Mouse (Mus musculus): ENCODE measurements around the gene Icam5. TPM values are rescaled to one million over a fixed set of nuclear protein-coding genes. Genes with fewer than 3 reads are reported as not detected.

Icam5 gene
- polyA plus RNA-seq, 1 experiment from 2014 or later, result not detected

- peak; percentile 47 for ATAC-seq (ENCODE audit: insufficient number of reproducible peaks, insufficient read depth, low FRiP score, low read depth)
- H3K4me3 ChIP-seq (ENCODE audit: control insufficient read depth in 1 of 2, insufficient read depth in 1 of 2, low read depth in 1 of 2, low read length in 2 of 2), result peak overlapping the region; percentile 40 to 54
- peak overlapping the region; percentile 83 for H3K4me2 ChIP-seq (ENCODE audit: low read length)
- WGBS, result 0% methylated on average over 13 of the region's 13 CpGs
- H3K9ac ChIP-seq (ENCODE audit: low read length), result peak overlapping the region; percentile 28; the same call in 1 of the 2 replicates
- 0 out of 2 replicates have a peak, but pooled peaks cover 6% of the 10 kb centered on the region for H3K36me3 ChIP-seq (ENCODE audit: control insufficient read depth, insufficient read depth, low read length)
- H3K27me3 ChIP-seq (ENCODE audit: control insufficient read depth, insufficient read depth, low read length), result peaks cover 53% of the 10 kb centered on the region
- peaks cover 23 to 38% of the 10 kb centered on the region in 2 experiments for H3K4me1 ChIP-seq (ENCODE audit: control insufficient read depth in 2 of 2, insufficient read depth in 2 of 2, low read length in 2 of 2)
- H3K9me3 ChIP-seq (ENCODE audit: control insufficient read depth, low read length), result no peaks in the 10 kb centered on the region
- H3K27ac ChIP-seq (replicated peaks in 1 of 2; ENCODE audit: control insufficient read depth in 1 of 2, insufficient read depth in 1 of 2, low read depth in 2 of 2, low read length in 2 of 2), result 0 out of 4 replicates have a peak overlapping the region, but pooled peaks of 1 of the 2 experiments have one; percentile 29
Measured at GRCm38 (mm10) chr9:21030781-21031250, 1.1 kb upstream of the Icam5 start.

- Histone ChIP-seq H3K4me3 (ENCODE audit: control insufficient read depth in 1 of 2, insufficient read depth in 1 of 2, low read depth in 1 of 2, low read length in 2 of 2) (peak overlapping the region; percentile 40 to 54), H3K4me2 (ENCODE audit: low read length) (peak overlapping the region; percentile 83), H3K4me1 (ENCODE audit: control insufficient read depth in 2 of 2, insufficient read depth in 2 of 2, low read length in 2 of 2) (peaks cover 27 to 42% of the 10 kb centered on the region in 2 experiments), H3K9ac (ENCODE audit: low read length) (peak overlapping the region; percentile 28), H3K36me3 (ENCODE audit: control insufficient read depth, insufficient read depth, low read length) (0 out of 2 replicates have a peak, but pooled peaks cover 2% of the 10 kb centered on the region), H3K27ac (replicated peaks in 1 of 2; ENCODE audit: control insufficient read depth in 1 of 2, insufficient read depth in 1 of 2, low read depth in 2 of 2, low read length in 2 of 2) (0 out of 4 replicates have a peak overlapping the region, but pooled peaks of 1 of the 2 experiments have one; percentile 29), H3K9me3 (ENCODE audit: control insufficient read depth, low read length) (no peaks in the 10 kb centered on the region), H3K27me3 (ENCODE audit: control insufficient read depth, insufficient read depth, low read length) (peaks cover 58% of the 10 kb centered on the region)
- no peak for ATAC-seq (ENCODE audit: insufficient number of reproducible peaks, insufficient read depth, low FRiP score, low read depth)
- under 1% methylated on average over 36 of the region's 36 CpGs for WGBS
Measured at GRCm38 (mm10) chr9:21031251-21031895, 500 bp upstream of the Icam5 start.

DNA sequence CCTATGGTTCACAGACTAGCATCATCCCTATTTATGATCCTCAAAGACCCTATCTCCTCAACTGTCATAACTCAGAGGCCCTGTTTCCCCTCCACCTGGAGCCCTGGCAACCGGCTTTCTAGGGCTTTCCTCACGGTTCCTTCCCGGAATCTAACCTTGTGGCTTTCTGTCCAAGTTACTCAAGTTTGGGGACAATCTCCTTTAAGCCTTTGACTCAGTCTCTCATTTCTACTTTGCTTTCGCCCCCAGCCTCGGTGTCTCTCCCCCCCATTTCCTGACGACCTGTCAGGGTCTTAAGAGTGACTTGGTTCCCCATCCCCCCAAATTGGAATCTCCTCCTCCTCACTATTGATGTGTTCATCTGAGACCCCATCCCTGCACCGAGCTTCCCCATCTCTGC is 618 bp downstream of the Icam5 start:
- Histone ChIP-seq H3K9me3 (ENCODE audit: control insufficient read depth, low read length) (no peaks in the 10 kb centered on the region), H3K36me3 (ENCODE audit: control insufficient read depth, insufficient read depth, low read length) (no peaks in the 10 kb centered on the region), H3K4me1 (ENCODE audit: control insufficient read depth in 2 of 2, insufficient read depth in 2 of 2, low read length in 2 of 2) (peaks cover 35 to 53% of the 10 kb centered on the region in 2 experiments), H3K9ac (ENCODE audit: low read length) (no peak overlapping the region; the same call in 1 of the 2 replicates), H3K4me2 (ENCODE audit: low read length) (peak overlapping the region; percentile 83), H3K27ac (replicated peaks in 1 of 2; ENCODE audit: control insufficient read depth in 1 of 2, insufficient read depth in 1 of 2, low read depth in 2 of 2, low read length in 2 of 2) (no peak overlapping the region), H3K4me3 (ENCODE audit: control insufficient read depth in 1 of 2, insufficient read depth in 1 of 2, low read depth in 1 of 2, low read length in 2 of 2) (peak overlapping the region; percentile 40 to 54; a peak in 3 of 4 replicates), H3K27me3 (ENCODE audit: control insufficient read depth, insufficient read depth, low read length) (peaks cover 65% of the 10 kb centered on the region)
- no peak for ATAC-seq (ENCODE audit: insufficient number of reproducible peaks, insufficient read depth, low FRiP score, low read depth)
- WGBS, result 3% methylated on average over 7 of the region's 7 CpGs

DNA sequence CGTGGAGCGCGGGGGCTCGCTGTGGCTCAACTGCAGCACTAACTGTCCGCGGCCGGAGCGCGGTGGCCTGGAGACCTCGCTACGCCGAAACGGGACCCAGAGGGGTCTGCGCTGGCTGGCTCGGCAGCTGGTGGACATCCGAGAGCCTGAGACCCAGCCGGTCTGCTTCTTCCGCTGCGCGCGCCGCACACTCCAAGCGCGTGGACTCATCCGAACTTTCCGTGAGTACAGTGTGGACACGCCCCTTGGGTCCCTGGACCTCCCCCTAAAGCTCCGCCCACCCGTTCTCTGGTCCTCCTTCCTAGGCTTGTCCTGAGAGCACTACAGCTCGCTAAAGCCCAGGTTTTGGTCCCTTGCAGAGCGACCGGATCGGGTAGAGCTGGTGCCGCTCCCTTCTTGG is 1.3 kb downstream of the Icam5 start:
- Histone ChIP-seq H3K9ac (ENCODE audit: low read length) (peak overlapping the region; percentile 65), H3K4me2 (ENCODE audit: low read length) (peak overlapping the region; percentile 83)
- peak; percentile 27; the same call in 1 of the 2 replicates for ATAC-seq (ENCODE audit: insufficient number of reproducible peaks, insufficient read depth, low FRiP score, low read depth)

GRCm38 (mm10) chr9:21034481-21035085 is 2.7 kb downstream of the Icam5 start:
- WGBS, result 5% methylated on average over 17 of the region's 17 CpGs
- ATAC-seq (ENCODE audit: insufficient number of reproducible peaks, insufficient read depth, low FRiP score, low read depth), result no peak
- Histone ChIP-seq H3K4me2 (ENCODE audit: low read length) (no peak overlapping the region), H3K36me3 (ENCODE audit: control insufficient read depth, insufficient read depth, low read length) (no peaks in the 10 kb centered on the region), H3K4me1 (ENCODE audit: control insufficient read depth in 2 of 2, insufficient read depth in 2 of 2, low read length in 2 of 2) (peaks cover 35 to 53% of the 10 kb centered on the region in 2 experiments), H3K9me3 (ENCODE audit: control insufficient read depth, low read length) (peaks cover 3% of the 10 kb centered on the region; the same call in 1 of the 2 replicates), H3K9ac (ENCODE audit: low read length) (no peak overlapping the region), H3K27me3 (ENCODE audit: control insufficient read depth, insufficient read depth, low read length) (peaks cover 80% of the 10 kb centered on the region), H3K4me3 (ENCODE audit: control insufficient read depth in 1 of 2, insufficient read depth in 1 of 2, low read depth in 1 of 2, low read length in 2 of 2) (no peak overlapping the region), H3K27ac (replicated peaks in 1 of 2; ENCODE audit: control insufficient read depth in 1 of 2, insufficient read depth in 1 of 2, low read depth in 2 of 2, low read length in 2 of 2) (no peak overlapping the region)

More for the DNA sequence above, 1.3 kb downstream of the Icam5 start:
- 1% methylated on average over 34 of the region's 34 CpGs for WGBS
- no peaks in the 10 kb centered on the region for H3K9me3 ChIP-seq (ENCODE audit: control insufficient read depth, low read length)
- H3K36me3 ChIP-seq (ENCODE audit: control insufficient read depth, insufficient read depth, low read length), result no peaks in the 10 kb centered on the region
- H3K4me1 ChIP-seq (ENCODE audit: control insufficient read depth in 2 of 2, insufficient read depth in 2 of 2, low read length in 2 of 2), result peaks cover 39 to 58% of the 10 kb centered on the region in 2 experiments
- H3K4me3 ChIP-seq (ENCODE audit: control insufficient read depth in 1 of 2, insufficient read depth in 1 of 2, low read depth in 1 of 2, low read length in 2 of 2), result peak overlapping the region; percentile 54 to 55
- H3K27ac ChIP-seq (replicated peaks in 1 of 2; ENCODE audit: control insufficient read depth in 1 of 2, insufficient read depth in 1 of 2, low read depth in 2 of 2, low read length in 2 of 2), result no peak overlapping the region
- peaks cover 71% of the 10 kb centered on the region for H3K27me3 ChIP-seq (ENCODE audit: control insufficient read depth, insufficient read depth, low read length)

DNA sequence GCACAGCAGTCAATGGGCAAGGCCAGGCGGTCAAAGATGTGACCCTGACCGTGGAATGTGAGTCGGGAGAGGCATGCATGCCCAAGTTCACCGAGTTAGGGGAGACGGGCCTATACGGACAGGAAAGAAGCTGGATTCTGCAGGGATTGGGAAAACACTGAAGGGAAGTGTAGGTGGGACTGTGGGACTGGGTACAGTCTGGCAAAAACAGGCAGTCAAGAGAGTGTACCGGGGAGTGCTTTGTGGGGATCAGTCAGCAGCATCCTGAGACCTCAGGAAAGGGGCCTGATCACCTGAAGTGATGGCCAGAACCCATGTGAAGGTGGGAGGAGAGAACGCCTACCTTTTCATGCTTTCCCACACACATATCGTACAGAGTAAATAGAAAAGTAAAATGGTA is 3.7 kb downstream of the Icam5 start:
- H3K27me3 ChIP-seq (ENCODE audit: control insufficient read depth, insufficient read depth, low read length), result peaks cover 75% of the 10 kb centered on the region
- no peak overlapping the region for H3K9ac ChIP-seq (ENCODE audit: low read length)
- H3K4me2 ChIP-seq (ENCODE audit: low read length), result no peak overlapping the region
- WGBS, result 32% methylated on average over 9 of the region's 9 CpGs
- no peaks in the 10 kb centered on the region for H3K36me3 ChIP-seq (ENCODE audit: control insufficient read depth, insufficient read depth, low read length)
- H3K4me3 ChIP-seq (ENCODE audit: control insufficient read depth in 1 of 2, insufficient read depth in 1 of 2, low read depth in 1 of 2, low read length in 2 of 2), result no peak overlapping the region
- H3K9me3 ChIP-seq (ENCODE audit: control insufficient read depth, low read length), result peaks cover 3% of the 10 kb centered on the region; the same call in 1 of the 2 replicates
- H3K27ac ChIP-seq (replicated peaks in 1 of 2; ENCODE audit: control insufficient read depth in 1 of 2, insufficient read depth in 1 of 2, low read depth in 2 of 2, low read length in 2 of 2), result no peak overlapping the region
- H3K4me1 ChIP-seq (ENCODE audit: control insufficient read depth in 2 of 2, insufficient read depth in 2 of 2, low read length in 2 of 2), result peaks cover 28 to 43% of the 10 kb centered on the region in 2 experiments
- no peak for ATAC-seq (ENCODE audit: insufficient number of reproducible peaks, insufficient read depth, low FRiP score, low read depth)

DNA sequence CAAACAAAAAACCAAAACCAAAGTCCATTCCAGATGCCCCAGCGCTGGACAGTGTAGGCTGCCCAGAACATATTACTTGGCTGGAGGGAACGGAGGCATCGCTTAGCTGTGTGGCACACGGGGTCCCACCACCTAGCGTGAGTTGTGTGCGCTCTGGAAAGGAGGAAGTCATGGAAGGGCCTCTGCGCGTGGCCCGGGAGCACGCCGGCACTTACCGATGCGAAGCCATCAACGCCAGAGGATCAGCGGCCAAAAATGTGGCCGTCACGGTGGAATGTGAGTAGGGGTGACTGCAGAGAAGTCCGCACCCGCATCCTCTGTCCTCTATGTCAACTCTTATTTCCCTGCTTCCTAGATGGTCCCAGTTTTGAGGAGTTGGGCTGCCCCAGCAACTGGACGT is 4.3 kb downstream of the Icam5 start:
- peaks cover 26 to 42% of the 10 kb centered on the region in 2 experiments for H3K4me1 ChIP-seq (ENCODE audit: control insufficient read depth in 2 of 2, insufficient read depth in 2 of 2, low read length in 2 of 2)

More for the DNA sequence above, 4.3 kb downstream of the Icam5 start:
- no peaks in the 10 kb centered on the region for H3K36me3 ChIP-seq (ENCODE audit: control insufficient read depth, insufficient read depth, low read length)
- 6% methylated on average over 20 of the region's 20 CpGs for WGBS
- no peak for ATAC-seq (ENCODE audit: insufficient number of reproducible peaks, insufficient read depth, low FRiP score, low read depth)
- no peak overlapping the region for H3K9ac ChIP-seq (ENCODE audit: low read length)
- peak overlapping the region; percentile 71; the same call in 1 of the 2 replicates for H3K4me2 ChIP-seq (ENCODE audit: low read length)
- peaks cover 3% of the 10 kb centered on the region; the same call in 1 of the 2 replicates for H3K9me3 ChIP-seq (ENCODE audit: control insufficient read depth, low read length)
- H3K27me3 ChIP-seq (ENCODE audit: control insufficient read depth, insufficient read depth, low read length), result peaks cover 75% of the 10 kb centered on the region
- H3K4me3 ChIP-seq (ENCODE audit: control insufficient read depth in 1 of 2, insufficient read depth in 1 of 2, low read depth in 1 of 2, low read length in 2 of 2), result peak overlapping the region in 1 of 2 experiments; percentile 36; a peak in 1 of 4 replicates
- no peak overlapping the region for H3K27ac ChIP-seq (replicated peaks in 1 of 2; ENCODE audit: control insufficient read depth in 1 of 2, insufficient read depth in 1 of 2, low read depth in 2 of 2, low read length in 2 of 2)
